Mouse (Mus musculus): ENCODE measurements around the gene Dip2b. TPM values are rescaled to one million over a fixed set of nuclear protein-coding genes. Genes with fewer than 3 reads are reported as not detected.
"Not testable (repeated sequence)": the region's sequence is repeated elsewhere in the genome, so short reads cannot be mapped to it uniquely, and the experiment has no call there.

Gene Dip2b
- total RNA-seq, 1 experiment from 2014 or later: 43.8 TPM

DNA sequence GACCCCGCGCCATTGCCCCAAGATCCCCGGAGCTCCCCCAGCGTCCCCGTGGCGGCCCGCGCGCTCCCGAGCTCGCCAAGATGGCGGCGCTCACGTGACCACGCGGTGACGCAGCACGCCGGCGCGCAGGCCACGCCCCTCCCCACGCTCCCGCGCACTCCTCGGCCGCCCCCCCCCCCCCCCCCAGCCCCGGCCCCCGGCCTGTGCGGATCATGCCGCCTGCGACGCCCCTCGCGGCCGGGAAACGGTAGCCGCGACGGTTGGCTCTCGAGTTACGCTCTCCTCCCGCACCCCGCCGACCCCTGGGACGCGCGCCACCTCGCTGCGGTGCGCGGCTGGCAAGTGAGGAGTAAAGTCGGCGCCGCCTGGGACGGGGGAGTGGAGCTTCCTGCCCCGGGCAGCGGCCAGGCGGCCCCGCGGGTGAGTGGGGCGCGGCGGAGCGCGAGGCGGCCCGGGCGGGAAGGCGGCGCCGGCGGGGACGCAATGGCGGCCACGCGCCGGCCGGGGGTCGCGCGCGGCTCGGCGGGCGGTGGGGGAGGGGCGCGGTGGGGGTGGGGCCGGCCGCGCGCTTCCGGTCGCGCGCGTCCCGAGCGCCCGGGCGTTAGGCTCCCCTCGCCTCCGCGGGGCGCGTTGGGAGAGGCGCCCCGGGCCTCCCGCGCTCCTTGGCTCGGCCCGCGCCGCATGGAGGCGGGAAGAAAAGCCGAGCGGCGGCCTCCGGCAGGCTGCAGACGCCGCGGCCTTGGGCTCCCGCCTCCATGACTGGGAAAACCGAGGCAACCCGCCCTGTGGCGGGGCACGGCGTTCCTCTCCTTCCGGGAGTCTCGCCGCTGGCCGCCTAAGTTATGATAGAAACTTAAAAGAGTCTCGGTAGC lies 189.4 kb downstream of the Dip2b start, which contains the start of gene Atf1:
TSS of gene Atf1 (plus strand) at position 157 of the 872 bp plus-strand sequence.
- ATAC-seq (ENCODE audit: extremely low read depth, insufficient number of reproducible peaks, low FRiP score, poor library complexity, severe bottlenecking): peak; percentile 60

DNA sequence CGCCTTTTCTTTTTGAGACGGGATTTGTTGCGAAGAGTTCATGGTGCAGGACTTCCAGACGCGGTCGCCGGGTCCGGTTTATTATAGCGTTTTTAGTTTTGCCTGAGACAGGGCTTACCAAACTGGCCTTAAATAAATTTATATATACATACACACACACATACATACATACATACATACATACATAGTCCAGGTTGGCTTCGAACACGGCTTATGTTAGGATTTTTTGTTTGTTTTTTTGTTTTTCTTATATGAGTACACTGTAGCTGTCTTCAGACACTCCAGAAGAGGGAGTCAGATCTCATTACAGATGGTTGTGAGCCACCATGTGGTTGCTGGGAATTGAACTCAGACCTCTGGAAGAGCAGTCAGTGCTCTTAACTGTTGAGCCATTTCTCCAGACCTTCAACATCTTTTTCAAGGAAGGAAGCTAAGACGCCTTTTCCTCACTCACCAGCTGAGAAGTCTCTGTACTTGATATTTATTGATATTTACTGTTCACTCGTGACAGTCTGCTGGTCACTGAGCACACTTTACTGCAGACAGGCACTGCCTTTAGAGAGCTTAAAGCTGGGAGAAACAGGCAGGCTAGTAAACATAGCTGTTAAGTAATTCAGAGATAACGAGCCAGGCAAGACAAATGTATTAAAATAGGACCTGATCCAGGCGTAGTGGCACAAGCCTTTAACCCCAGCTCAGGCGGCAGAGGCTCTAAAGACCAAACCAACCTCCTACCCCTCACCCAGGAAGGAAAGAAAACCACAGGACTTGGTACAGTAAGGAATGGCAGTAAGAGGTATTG lies 190.3 kb downstream of the Dip2b start:
- ATAC-seq (ENCODE audit: extremely low read depth, insufficient number of reproducible peaks, low FRiP score, poor library complexity, severe bottlenecking): no peak

DNA sequence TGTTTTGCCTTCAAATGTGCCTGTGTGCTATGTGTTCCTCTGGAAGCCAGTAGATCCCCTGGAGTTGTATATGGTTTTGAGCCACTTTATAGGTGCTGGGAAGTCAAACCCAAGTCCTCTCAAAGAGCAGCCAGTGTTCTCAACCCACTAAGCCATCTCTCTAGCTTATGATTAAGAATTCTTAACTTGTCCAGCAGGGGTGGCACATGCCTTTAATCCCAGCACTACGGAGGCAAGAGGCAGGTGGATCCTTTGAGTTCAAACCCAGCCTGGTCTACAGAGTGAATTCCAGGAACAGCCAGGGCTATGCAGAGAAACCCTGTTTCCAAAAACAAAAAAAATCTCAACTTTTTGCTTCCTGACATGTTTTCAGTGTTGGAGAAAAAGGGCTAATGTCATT lies 192.2 kb downstream of the Dip2b start:
- ATAC-seq (ENCODE audit: extremely low read depth, insufficient number of reproducible peaks, low FRiP score, poor library complexity, severe bottlenecking): no peak

DNA sequence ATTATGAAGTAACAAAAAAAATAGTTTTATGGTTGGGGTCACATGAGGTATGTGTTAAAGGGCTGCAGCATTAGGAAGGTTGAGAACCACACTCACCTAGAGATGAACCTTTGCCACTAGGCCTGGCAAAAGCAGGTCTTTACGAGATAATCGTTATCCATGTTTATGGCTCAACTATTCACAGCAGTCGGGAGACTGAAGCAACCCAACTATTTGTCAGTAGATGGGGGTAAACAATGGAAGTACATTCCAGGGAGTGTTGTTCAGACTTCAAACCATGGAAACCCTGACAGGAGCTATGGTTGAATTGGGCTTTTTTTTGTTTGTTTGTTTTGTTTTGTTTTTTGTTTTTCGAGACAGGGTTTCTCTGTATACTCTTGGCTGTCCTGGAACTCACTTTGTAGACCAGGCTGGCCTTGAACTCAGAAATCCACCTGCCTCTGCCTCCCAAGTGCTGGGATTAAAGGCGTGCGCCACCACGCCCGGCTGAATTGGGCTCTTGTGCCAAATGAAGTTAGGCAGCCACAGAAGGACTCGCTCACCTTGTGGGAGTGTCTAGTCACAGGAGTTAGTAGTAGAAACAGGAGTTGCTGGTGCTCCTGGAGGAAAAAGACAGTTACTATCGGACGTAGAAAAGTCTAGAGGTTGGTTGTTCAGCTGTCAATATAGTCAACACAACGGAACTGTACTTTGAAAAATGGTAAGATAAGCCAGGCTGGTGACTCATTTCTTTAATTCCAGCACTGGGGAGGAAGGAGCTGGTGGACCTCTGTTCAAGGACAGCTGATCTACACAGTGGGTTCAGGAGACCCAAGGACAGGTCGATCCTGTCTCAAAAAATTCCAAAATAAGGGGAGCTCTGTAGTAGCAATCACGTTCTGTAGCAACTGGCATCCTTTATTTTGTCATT lies 193.4 kb downstream of the Dip2b start:
- no peak for ATAC-seq (ENCODE audit: extremely low read depth, insufficient number of reproducible peaks, low FRiP score, poor library complexity, severe bottlenecking)

DNA sequence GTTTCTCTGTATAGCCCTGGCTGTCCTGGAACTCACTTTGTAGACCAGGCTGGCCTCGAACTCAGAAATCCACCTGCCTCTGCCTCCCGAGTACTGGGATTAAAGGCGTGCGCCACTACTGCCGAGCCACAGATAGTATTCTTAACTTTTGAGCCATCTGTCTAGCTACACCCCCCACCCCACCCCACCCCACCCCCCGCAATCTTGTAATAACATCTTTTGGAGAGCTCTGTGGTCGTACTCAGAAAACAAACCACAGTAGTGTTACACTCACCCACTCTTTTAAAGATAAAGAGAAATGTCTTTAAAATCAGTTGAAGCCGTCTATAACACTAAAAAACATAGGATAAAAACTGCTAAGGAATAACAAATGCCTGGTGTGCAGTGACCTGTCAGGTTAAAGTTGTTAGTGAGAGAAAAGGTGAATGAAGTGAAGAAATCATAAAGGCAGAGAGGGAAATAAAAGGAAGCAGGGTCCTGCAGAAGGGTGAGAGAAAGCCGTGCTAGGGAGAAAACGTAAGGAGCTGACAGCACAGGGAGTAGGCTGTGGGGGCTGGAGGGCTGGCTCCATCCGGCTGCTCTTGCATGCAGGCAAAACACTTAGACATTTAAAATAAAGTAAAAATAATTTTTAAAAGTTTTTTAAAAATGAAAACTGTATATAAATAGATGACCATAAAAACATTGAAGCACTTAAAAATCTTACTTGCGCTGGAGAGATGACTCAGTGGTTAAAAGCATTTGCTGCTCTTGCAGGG lies 196.9 kb downstream of the Dip2b start:
- ATAC-seq (ENCODE audit: extremely low read depth, insufficient number of reproducible peaks, low FRiP score, poor library complexity, severe bottlenecking): no peak

DNA sequence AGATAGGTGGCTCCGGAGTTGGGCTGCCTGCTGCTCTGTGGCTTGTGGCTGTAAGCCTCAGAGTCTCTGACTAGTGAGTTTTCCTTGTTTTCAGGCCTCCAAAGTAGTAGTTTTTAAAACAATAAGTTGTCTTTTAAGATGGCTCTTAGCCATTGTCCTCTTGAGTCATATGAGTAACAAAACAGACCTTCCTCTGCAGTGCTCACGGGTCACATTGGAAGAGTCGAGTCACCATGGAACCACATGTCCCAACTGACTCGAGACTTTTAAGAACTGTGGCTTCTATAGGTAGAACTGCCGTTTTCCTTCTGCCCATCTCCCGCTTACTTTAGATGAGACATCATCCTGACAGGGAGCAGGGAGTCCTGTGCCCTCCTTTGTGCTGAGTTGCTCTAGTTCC lies 198.5 kb downstream of the Dip2b start:
- no peak for ATAC-seq (ENCODE audit: extremely low read depth, insufficient number of reproducible peaks, low FRiP score, poor library complexity, severe bottlenecking)

DNA sequence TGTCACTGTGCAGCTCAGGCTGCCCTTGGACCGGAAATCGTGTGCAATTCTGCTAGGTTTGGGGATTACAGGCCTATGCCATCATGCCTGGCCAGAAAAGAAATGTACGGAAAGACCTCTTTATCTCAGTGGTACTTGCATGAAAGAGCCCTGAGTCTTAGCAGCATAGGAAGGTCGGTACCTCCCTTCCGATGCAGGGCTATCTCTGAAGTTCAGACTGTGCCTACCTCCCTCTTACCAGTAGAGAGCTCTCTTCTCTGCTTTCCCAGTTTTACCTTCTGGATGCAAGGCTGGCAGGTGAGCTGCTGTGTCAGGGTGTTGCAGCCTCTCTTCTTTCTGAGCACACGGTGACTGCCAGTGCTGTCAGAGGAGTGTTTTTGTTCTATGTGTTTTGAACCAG lies 203.3 kb downstream of the Dip2b start:
- no peak for ATAC-seq (ENCODE audit: extremely low read depth, insufficient number of reproducible peaks, low FRiP score, poor library complexity, severe bottlenecking)

DNA sequence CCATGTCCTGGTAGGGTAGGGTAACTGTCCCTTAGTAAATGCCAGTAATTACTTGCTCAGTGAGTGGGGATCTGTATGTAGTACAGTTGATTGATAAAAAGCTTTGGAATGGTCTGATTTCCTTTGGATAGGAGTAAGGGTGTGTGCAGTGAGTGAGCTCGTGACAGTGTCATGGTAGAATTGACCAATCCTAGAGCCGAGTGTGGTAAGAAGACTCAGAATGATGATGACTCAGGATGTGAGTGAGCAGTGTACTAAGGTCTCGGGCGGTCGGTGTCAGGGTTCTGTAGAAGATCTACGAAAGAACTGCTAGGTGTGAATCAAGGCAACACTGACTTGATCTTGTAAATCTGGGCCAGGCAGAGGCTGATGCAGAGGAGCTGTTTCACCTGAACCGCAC lies 207.5 kb downstream of the Dip2b start:
- ATAC-seq (ENCODE audit: extremely low read depth, insufficient number of reproducible peaks, low FRiP score, poor library complexity, severe bottlenecking): no peak

DNA sequence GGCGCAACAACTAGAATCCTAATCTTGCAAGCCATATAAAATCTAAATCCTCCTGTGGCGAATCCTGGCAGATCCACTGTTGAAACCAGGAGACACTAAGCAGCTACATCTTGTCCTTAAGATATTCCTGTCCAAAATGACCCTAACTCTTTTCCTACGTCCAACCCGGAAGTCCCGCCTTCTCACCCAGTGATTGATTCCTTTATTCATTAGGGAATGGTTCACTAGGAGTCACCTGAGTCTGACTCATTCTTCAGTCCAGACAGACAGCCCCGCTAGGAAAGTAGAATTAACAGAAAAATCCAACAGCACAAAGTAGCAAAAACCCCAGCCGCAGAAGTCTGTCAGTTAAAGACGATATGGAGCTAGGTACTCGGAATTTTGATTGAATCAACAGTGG lies 208.8 kb downstream of the Dip2b start:
- no peak for ATAC-seq (ENCODE audit: extremely low read depth, insufficient number of reproducible peaks, low FRiP score, poor library complexity, severe bottlenecking)

DNA sequence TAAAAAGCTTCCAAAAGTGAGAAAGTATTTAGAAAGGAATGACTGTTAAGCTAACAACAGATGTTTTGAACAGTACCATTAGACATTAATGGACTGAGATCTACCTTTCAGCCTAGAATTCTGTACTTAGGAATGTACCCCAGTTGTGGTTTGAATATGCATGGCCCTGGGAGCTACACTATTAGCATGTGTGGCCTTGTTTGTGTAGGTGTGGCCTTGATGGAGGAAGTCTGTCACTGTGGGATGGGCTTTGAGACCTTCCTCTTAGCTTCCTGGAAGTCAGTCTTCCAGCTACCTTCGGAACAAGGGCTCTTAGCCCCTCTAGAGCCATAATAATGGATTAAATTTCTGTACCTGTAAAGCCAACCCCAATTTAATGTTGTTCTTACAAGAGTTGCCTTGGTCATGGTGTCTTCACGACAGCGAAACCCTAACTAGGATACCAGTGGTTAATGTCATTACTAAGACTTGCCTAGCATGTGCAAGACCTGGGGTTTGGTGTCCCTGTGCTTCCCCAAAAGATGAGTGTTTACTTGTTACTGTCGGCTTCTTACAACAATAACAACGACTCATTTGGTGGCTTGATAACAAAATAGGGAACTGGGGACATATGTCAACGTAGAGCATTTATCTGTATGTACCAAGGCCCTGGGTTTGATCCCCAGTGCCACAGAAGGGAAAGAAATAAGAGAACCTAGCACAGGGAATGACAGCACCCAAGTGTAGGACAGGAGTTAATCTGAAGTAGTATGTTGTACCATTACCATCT lies 210.4 kb downstream of the Dip2b start:
- peak; percentile 74 for ATAC-seq (ENCODE audit: extremely low read depth, insufficient number of reproducible peaks, low FRiP score, poor library complexity, severe bottlenecking)

DNA sequence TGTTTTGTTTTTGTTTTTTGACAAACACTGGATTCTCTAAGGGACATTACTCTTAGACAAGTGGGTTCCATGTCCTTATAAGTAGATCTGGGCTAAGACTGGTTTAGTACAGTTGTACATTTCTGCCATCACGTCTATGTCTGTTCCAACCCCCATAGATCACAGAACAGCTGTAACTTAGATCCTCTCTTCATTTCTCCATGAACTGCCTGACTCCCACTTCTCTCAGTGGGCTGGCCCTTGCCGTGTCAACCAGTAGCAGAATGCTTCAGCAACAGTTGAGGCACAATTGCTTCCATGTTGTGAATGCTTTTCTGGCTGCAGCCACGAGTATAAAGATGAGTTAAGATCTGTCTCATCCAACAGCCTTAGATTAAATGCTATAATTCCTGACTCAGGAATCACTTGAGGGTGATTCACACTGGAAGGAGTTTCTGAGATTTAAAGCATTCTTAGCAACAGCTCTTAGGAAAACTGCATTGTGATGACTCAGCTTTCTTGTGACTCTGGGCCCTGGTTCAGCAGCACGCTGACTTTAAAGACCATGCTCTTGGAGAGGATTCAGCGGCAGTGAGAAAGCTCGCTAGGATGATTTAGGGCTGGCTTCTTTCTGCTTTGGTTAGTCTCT lies 212.8 kb downstream of the Dip2b start:
- ATAC-seq (ENCODE audit: extremely low read depth, insufficient number of reproducible peaks, low FRiP score, poor library complexity, severe bottlenecking): no peak

DNA sequence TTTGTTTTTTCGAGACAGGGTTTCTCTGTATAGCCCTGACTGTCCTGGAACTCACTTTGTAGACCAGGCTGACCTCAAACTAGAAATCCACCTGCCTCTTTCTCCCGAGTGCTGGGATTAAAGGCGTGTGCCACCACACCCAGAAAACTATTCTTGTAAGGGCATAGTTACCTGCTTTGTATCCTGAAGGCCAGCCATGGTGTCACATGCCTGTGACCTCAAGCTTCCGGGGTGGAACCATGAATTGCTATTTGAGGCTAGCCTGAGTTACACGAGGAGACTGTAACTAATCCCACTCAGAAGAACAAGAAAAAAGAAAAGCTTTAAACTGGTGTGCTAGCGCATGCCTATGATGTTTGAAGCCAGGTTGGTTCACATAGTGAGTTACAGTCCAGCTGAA lies 217.9 kb downstream of the Dip2b start:
- ATAC-seq (ENCODE audit: extremely low read depth, insufficient number of reproducible peaks, low FRiP score, poor library complexity, severe bottlenecking): no peak

DNA sequence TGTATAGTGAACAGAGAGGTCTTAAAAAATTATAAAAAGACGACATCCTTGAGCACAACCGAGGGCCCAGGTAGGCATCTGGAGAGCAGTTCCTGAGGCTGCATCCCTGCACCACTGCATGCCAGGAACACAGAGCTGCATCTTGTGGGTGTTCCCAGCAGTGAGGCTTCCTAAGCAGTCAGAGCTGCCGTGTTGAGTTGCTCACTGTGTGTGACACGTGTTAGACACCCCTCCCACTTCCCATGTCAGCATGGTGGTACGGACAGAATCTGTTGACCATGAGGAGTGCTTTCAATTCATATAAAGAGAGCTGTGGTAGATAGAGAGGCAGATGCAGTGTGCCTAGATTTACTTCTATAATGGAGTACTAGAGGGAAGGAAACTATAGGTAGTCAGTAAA lies 218.8 kb downstream of the Dip2b start:
- ATAC-seq (ENCODE audit: extremely low read depth, insufficient number of reproducible peaks, low FRiP score, poor library complexity, severe bottlenecking): no peak

DNA sequence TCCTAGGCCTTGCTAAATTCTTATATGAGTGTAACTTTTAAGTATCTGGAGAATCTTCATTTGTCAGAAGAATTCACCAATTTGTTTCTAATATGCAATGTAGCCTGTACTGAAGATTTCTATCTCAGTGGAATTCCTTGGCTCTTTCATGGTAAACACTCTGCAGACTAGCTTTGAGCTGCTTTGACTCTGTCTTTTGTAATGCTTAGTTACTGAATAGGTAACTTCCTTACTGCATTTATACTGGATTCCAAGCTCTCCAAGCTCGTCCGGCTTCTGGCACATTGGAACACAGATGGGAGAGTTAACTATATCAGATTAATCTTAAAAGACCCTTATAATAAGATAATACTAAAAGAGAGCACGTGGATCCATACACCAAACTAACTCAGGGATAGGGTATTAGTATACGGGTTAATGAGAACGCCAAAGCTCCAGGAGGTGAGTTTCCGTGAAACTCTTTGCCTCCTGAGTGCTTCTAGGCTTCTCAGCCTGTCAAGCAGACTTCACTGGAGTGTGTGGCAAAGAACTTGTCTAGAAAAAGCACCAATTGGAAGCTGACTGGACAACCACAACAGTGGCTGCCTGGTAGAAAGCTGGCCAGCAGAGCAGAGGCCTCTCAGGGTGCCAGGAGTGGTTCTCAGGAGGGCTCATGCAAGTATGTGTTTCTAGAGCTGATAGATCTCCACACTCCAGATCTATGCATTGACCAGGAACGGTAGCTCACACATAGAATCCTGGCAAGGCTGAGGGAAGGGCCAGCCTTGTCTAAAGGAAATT lies 220.4 kb downstream of the Dip2b start:
- no peak for ATAC-seq (ENCODE audit: extremely low read depth, insufficient number of reproducible peaks, low FRiP score, poor library complexity, severe bottlenecking)

DNA sequence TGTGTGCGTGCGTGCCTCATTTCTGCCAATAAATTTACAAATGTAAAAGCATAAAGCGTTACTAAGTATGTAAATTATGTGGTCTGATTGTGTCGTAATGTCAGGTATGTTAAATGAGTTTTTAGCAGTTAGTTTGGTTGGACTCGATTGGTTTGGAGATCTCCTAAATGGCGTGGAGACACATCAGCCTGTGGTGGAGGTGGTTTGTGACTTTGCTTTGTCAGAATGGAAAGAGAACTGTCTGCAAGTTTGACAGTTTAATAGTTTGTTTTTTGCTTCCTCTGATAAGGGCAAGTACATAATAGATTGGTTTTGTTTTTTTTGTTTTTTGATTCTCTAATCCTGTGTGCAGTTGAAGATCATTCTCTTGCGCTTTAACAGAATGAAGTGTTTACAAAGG lies 221.9 kb downstream of the Dip2b start:
- not testable (repeated sequence) for ATAC-seq (ENCODE audit: extremely low read depth, insufficient number of reproducible peaks, low FRiP score, poor library complexity, severe bottlenecking)

DNA sequence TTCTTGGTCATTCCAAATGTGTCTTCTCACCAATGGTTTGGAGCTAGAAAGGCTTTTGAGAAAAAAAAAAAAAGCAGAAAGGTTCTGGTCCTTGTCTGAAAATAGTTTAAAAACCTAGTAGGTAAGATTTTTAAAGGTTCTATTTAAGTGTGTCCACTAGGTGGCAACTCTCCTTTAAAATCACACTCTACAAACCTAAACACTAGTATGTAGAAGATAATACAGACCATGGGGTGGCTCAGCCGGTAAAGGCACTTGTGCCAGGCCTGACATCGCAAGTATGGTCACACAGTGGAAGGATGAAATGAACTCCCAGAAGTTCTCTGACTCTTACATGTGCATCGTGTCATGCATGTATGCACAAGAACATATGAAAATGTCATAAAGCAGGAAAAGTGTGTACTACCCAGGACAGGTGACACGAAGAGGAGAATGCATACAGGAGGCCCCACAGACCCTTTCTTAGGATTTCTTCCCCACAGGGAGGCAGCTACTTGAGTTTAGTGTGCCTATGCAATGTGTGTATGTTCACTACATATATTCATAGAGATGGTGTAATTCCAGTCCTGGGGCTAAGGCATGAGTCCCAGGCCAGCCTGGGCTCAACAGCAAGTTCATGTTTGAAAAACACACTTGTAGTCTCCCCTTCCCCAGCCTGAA lies 224.9 kb downstream of the Dip2b start:
- ATAC-seq (ENCODE audit: extremely low read depth, insufficient number of reproducible peaks, low FRiP score, poor library complexity, severe bottlenecking): no peak
